Mouse (Mus musculus) heart, adult 18-20 months (tissue): ENCODE data around the gene Aldh9a1. TPM values are rescaled to one million over a fixed set of nuclear protein-coding genes. Genes with fewer than 3 reads are reported as not detected.

Experiments used
- DNase-seq, 2 experiments: peaks; one replicate each; pipeline ENCODE4 v3.0.0; 2021 to 2022; ENCODE audit warnings: mixed read lengths in 1 of 2
- total RNA-seq, 2 experiments: library from RNA; stranded (reverse); gene quantifications; 2 replicates each; pipeline ENCODE4 v1.2.3; 2021

Aldh9a1 gene
- total RNA-seq, 2 experiments from 2014 or later: 17.8 to 20.8 TPM

DNA sequence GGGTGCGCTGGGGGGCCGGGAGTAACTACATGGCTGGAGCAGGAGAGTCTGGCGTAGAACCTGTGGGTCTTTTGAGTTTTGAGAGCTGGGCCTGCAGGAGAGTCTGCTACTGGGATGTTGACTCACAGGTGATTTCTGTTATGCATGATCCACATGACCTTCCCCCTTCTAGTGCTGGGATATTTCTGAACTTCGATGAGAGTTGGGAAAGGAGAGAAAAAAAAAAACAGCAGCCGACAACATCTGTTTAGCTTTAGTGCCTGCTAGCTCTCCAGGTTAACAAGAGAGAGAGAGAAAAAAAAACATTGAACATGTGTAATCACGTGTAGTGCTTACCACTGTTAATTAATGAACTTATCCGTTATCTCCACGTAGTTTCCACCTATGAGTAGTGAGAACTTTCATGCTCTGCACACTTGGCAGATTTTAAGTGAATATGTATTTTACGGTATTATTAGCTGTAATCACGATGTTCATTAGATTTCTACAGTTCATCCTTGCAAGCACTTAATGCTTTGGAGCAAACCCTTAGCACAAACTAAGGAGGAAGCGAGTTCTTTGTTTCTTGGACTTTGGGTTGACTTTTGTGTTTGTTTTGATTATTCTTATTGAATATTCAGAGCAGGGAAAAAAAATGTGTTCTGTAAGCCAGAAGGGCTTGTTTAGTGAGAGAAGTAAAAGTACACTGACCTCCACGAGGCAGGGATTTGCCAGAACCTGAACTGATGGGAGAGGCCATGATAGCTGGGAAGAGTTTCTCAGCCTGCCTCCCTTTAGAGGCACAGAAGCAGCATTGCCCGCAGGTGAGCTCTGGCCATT is 1.0 kb downstream of the Aldh9a1 start:
- DNase-seq: no peak

DNA sequence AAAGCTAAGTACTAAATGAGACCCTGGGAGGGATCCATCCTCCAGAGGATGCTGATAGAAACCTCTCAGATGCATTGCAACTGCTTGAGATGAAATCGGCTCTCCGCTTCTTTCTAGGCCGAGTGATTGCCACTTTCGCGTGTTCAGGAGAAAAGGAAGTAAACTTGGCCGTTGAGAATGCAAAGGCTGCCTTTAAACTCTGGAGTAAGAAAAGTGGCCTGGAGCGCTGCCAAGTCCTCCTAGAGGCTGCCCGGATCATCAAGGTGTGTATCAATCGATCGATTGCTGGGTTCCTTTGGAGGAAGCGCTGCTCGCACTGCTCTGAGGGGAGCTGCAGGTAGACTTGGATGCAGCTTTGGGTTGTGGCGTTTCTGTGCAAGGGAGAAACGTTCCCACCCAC is 2.6 kb downstream of the Aldh9a1 start:
- DNase-seq: no peak

DNA sequence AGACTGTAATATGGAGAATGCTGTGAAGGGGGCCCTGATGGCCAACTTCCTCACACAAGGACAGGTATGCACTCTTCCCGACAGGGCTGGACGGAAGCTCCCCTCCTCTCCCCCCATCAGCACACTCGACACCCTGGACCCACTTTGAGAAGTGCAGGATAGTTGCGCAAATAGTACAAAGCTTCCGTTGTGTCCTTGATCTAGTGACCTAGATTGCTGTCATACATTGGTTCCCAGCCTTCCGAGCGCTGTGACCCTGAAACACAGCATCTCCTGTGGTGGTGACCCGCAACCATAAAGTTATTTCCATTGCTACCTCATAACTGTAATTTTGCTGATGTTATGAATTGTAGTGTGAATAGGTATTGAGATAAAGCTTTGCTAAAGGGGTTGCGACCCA is 7.6 kb downstream of the Aldh9a1 start:
- no peak for DNase-seq

DNA sequence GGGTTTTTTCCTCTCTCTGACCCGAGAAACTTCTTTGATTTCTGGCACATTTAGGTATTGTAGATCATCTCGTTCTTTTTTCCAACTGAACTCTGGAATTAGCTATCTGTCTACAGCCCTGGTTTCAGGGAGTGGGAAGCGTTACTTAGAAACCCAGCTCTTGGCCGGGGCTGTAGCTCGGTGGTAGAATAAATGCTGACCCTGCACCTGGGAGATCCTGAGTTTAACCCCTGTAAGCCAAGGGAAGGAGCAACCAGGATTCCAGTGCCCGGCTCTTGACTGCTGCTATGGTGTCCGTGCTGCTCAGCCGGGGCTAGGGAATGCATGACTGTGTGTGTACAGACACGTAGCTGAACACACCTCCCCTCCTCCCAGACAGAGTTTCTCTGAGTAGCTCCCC is 8.9 kb downstream of the Aldh9a1 start:
- DNase-seq: no peak

DNA sequence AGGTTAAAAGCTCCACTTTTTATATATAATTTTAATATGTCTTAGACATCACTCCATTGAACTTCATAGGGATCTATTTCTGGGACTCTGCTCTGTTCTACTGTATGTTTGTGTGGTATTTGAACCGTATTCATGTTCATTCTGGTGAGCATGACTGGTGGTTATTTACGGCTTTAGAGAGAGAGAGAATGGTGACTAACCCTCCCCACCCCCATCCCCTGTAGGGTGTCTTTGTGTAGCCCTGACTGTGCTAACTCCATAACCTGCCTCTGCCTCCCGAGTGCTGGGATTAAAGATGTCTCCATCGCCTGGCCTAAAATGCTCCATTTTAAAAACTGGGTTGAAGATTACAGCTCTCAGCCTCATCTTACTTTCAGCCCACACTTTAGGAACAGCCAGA is 10.5 kb downstream of the Aldh9a1 start:
- no peak for DNase-seq

DNA sequence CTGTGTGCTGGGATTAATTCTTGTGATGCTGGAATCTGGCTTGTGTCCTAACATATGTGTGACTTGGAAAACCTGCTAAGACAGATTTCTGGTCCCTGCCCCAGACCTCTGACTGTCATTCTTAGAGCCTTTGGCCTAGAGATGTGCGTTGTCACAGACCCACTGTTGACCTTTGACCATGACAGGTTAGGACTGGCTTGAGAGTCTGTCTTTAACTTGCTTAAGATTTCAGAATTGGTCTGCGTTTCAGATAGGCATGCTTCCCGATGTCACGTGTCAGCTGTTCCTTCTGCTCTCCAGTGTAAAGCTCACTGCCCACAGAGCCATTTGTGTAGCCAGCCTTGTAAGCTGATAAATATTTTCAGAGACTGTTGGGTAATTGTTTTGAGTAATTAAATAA is 13.0 kb downstream of the Aldh9a1 start:
- DNase-seq: no peak

DNA sequence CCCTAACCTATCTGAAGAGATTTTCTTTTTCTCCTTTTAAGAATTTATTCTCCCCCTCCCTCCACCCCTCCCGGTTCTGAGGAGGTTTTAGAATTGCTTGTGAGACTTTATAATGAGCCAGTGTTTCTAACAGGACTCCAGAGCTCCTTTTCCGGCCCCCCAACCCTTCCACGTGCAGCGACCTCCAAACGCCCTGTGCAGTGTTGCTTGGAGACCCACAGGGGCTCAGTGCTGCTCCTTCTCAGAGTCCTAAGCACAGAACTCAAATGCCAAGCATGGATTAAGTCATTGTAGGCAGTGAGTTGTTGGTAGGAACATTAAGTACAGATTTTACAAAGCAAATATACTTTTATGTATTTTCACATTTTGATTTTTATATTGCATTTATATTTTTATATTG is 13.5 kb downstream of the Aldh9a1 start:
- no peak for DNase-seq

DNA sequence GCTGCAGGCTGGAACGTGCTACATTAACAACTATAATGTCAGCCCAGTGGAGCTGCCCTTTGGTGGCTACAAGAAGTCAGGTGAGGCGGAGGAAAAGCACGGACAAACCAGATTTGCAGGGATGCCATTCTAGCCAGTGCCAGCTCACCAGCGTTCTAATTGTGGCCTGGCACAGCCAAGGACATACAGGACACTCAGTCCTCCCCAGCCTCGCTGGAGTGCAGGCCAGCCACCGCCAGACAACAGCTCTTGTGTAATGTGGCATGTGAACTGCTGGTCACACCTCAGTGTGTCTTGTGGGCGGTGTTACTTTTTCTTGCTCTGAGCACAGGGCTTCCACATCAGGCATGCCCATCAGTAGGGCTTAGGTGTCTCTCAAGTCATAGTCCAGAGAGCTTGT is 16.0 kb downstream of the Aldh9a1 start:
- peak; percentile 66 to 81 for DNase-seq

DNA sequence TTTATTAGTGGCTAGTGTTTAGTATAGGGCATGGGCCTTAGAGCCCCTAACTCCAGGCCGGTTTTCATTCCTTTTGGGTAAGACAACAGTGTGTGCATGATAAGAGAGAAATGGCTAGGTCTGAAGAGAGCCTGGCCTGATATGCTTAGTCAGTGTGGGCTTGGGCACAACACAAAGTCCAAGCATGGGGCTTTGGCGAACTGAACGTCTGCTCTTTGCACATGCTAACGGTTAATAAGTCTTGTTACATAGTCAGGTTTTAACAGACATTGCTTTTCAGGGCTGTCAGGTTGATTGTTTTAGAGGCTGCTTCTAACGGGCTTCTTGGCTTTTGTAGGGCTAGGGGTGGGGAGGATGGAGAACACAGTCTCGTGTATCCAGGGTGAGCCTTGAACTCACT is 16.8 kb downstream of the Aldh9a1 start:
- no peak for DNase-seq

DNA sequence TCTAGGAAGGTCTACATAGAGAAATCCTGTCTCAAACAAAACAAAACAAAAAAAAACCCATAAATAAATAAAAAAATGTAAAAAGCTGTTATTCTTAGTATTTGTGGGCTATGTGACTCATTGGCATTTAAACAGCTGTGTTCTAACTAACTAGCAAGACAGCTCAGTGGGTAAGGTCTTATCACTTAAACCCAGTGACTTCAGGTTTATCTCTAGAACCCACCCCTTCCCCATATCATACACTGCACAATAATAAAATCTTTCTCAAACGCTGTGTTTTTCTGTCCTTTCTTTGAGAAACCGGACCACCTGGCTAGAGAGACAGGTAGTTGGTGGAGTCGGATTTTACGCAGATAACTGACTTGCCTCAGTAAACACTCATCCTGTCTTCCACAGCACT is 18.2 kb downstream of the Aldh9a1 start:
- no peak for DNase-seq

DNA sequence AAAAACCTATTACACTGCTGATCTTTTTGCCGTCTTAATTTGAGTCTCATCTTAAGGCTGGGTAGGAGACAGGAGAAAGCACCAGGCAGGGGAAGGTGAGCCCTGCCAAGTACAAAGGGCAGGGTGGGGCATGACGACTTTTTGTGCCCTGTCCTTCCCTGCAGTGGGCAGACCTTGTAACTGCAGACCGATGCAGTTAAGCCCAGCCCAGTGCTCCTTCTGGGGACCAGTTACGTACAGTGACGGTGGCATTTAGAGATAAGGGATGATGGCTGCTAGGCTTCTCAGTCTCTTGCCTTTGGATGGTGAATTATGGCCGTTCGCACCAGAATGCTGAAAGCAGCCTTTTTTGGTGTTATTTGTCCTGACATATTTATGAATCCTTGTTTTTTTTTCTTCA is 18.7 kb downstream of the Aldh9a1 start:
- DNase-seq: no peak

DNA sequence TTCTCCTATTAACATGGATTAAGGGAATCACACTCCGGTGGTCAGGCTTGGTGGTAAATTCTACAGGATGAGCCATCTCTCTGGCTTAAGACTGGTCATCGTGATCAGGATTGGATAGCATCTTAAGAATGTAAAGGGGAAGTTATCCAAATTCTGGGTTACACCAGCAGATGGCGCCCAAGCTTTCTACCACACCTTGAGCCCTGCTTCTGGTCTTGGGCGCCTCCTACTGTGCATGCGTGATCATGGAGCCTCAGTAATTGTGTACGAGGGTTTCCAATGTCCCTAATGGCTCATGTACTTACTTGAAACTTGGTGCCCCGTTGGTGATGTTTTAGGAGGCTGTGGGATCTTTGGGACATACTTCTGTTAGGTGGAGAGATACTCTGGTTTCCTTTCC is 20.1 kb downstream of the Aldh9a1 start:
- DNase-seq: peak; percentile 86 to 95

DNA sequence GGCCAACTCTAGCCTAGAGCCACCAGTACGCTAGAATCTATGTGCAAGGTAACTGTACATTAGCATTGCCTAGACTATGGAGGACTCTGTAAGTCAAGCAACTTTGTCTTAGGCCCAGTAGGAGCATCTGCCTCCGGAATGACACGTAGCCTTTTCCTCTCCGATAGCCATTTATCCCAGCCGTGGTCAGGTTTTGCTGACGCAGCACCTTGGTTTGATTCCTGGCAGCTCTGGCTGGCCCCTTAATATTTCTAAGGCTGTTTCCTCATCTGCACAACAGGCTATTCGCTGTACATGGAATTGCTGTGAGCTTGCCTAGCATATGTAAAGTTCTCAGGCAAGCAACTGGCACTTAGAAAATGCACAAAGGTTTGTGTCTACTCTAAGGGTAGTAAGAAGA is 22.9 kb downstream of the Aldh9a1 start:
- DNase-seq: no peak

DNA sequence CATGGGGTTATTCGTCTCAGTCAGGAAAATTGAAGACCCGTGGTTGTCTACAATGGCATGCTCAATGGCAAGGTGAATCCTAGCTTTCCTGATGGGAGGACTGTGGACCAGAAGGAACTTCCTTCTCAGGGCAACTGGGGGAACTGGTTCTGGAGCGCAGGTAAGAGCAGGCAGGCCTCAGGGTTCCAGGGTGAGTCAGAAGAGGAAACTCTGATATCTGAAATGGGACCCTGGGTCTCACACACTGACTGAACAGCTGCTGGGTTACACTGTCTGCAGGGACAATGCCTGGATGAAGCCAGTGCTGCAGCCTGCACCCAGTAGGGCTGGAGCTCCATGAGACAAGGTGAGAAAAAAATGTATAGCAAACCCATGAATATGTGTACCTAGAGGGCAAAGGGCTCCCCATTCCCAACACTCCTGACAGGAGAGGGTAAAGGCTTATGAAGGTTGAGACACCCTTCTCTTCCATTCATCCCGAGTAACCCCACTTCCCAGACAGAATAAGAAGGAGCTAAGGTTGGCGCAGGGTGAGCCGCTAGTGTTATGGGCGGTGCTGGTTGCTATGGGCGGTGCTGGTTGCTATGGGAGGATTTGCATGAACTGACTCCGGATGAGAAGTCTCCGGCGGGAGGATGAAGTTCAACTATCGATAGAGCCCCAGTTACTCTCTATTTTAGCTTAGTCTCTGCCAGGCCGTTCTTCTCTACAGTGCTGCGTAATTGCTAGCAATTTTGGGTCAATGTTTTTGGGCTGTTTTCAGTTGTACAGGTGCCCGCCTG is 24.4 kb downstream of the Aldh9a1 start:
- DNase-seq: peak; percentile 53 to 58

DNA sequence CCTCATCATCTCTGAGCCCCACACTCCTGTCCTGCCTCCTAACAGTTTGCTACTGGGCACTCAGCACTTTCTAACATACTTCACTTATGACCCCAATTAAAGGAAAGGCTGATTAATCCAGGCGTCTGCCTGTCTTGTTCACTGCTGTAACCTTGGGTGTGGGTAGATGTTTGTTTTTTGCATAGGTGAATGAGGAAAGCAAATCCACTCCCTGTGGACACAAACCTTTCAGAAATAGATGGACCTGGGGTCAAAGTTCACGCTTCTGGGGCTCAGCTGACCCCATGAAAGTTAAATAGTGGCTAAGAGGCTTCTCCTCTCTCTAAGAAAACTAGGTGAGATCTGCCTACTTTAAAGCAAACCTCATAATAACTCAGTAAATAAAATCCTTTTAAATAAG is 25.2 kb downstream of the Aldh9a1 start:
- no peak for DNase-seq

DNA sequence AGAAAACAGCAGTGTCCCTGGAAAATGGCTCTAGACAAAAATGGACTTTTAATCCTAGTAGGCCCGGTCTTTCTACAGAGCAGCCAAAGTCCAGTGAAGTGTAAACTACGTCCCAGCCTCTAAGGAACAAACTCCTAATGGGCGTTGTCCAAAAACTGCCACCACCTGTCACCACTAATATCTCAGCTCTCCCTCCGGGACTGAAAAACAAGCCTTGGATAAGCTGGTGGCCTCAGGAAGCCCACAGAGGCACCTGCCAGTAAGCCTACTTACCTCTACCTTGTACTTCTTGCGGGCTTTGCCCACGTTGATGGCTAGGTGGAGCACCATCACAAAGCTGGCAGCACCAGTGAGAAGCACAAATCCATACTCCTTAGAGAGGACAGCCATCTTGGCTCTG is 28.2 kb downstream of the Aldh9a1 start:
- DNase-seq: no peak

DNA sequence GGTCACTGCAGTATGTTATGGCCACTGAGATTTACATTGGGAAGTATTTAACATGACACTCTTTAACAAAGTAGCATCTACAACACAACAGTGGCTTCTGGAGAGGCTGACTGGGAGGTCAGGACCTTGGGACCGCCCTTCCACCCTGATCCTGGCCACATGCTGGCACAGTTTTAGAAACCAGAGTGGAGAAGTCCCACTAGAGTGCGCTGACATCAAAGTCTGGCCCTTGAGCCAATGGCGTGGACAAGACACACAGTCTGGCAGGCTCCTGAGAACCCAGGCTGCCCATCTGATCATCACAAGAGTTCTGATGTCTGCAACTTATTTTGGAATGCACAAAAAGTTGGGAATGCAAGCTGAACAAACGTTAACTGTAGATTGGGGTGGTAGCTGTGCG is 30.0 kb downstream of the Aldh9a1 start:
- DNase-seq: peak in 1 of 2 experiments; percentile 52

DNA sequence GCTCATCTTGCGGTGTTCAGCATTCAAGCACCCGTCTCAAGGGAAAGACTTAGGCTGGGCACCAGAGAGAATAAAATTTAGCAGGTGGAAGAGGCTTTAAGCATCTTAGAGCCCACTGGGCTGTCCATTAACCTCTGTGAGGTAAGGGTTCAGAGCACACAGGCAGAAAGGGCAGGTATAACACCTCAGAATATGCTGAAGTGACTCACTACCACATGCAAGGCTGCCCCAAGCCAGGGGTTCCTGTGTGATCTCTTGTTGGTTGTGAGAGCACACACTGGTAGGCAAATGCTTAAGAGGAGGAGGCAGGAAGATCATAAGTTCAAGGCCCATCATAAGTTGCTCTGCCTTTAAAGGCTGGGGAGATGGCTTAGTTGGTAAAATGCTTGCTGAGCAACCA is 30.4 kb downstream of the Aldh9a1 start:
- no peak for DNase-seq

DNA sequence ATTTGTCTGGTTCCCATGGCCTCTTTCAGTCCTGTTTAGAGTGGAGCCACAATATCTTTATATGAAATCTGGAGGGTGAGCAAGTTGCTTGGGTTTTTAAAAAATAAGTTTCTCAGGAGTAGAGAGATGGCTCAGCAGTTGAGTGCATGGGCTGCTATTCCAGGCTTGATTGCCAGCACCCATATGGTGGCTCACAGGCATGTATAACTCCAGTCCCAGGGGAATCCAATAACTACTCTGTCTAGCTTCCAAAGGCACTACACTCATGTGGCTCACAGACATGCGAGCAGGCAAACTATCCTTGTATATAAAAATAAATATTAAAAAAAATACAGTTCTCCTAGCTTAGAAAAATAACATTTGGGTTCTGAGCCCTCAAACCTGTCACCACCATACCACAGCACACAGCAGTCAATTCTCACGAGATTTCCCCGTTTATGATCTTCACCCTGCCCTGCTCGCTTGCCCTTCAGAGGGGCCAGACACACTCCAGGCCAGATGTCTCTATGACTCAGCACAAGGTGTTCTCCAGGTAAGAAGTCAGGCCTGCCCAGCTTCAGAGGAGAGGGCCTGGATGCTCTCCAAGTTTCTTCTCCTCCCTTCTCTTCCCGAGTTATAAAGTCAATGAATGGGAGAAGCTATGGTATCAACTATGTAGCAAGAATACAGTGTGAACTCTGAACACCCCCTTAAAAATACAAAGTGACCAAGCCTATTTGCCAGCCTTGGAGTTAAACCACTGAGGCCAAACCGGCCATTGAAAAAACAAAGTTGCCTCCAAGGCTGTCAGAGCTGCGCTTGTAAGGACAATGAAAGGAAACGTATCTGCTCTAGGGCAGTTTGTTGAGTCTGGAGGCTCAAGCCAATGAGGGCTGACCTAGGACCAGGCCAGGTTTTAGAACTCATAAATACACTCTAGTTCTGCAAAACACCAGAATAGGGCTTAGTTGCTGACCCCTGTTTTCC is 31.5 kb downstream of the Aldh9a1 start:
- DNase-seq: no peak

DNA sequence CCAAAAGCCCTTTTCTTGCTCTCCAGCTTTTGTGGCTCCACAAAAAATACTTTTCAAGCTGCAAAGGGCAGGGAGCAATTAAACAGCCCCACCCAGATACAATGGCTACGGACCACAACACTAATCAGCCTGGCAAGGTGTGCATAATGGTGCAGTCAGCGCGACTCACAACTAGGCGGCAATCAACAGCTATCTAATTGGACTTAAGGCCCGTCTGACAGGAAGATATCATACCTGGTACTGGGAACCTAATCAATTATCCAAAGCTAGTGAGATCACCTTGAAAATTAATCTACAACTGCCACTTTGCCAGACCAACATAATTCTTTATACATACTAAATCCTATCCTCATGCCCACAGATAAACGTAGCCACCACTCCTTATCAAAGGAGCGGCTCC is 32.5 kb downstream of the Aldh9a1 start:
- no peak for DNase-seq

DNA sequence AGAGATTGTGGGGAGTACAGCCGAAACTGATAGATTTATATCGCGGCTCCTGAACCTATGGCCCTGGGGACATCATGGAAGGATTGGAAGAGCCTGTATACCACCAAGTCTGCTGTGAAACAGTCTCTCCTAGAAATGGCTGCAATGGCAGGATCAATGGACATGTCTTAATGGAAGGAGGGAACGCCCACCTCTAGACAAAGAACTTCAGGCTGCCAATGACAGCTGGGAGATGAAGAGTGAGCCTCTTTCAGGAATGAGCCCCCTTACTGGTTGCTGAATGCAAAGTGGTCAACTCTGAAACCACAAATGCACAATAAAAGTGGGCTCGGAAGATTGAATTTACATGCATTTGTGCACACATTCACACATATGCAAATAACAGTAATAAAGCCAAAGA is 33.0 kb downstream of the Aldh9a1 start:
- no peak for DNase-seq

DNA sequence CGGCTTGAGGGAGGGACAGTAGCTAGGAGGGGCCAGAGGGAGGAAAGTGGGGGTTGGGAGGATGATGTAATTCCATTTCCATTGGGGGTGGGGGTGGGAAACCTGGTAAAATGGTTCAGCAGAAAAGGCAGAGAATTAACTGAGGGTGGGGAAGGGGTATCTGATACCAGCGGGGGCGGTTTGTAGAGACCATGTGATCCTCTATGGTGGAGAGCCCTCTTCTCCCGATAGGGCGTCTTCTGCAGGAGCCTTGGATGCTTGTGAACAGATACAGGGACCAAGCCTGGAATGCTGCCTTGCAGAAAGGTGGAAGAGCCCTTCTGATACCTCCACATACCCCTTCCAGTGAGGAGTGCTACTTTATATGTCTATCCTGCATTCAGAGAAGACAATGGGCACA is 33.4 kb downstream of the Aldh9a1 start:
- DNase-seq: no peak

DNA sequence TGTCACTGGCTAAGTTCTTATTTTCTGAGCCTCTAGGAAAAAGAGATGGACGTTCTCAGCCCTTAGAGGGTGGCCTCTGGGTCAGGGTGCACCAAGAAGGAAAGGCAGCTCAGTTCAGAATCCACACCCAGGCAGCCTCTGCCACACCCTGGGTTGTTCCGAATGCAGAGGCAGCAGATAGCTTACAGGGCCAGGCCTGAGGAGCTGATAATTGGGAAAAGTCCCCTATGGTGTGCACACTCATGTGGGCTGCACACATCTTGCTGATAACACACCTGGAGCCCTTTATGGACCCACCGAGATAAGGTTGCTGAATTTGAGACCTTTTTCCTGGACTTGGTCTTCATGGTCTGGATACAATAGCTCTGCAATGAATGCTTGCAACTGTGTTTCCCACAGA is 34.4 kb downstream of the Aldh9a1 start:
- no peak for DNase-seq
